Mouse (Mus musculus) neural tube, embryonic 15.5 days (tissue): ENCODE results near the gene Rapgef4. TPM values are rescaled to one million over a fixed set of nuclear protein-coding genes. Genes with fewer than 3 reads are reported as not detected.

Experiments used
- ATAC-seq: fragments of 200-750 bp; cut with Nextera tagmentation; 2 replicates; pipeline ENCODE4 v1.8.0; 2017; ENCODE audit warnings: mild to moderate bottlenecking, moderate TSS enrichment, moderate library complexity; ENCODE audit not compliant: low FRiP score
- H3K27ac ChIP-seq: fragments of 300-500 bp; sonication (generic); replicated peaks from 2 replicates; pipeline ENCODE4 v1.5.1; 2015; ENCODE audit warnings: mild to moderate bottlenecking, inconsistent platforms
- H3K27me3 ChIP-seq: fragments of 300-500 bp; sonication (generic); replicated peaks from 2 replicates; pipeline ENCODE4 v1.6.1; 2015; ENCODE audit warnings: inconsistent platforms
- H3K36me3 ChIP-seq: fragments of 300-500 bp; sonication (generic); 2 replicates; pipeline ENCODE4 v1.6.1; 2015; ENCODE audit warnings: inconsistent platforms
- H3K4me1 ChIP-seq: fragments of 300-500 bp; sonication (generic); 2 replicates; pipeline ENCODE4 v1.6.1; 2015; ENCODE audit warnings: inconsistent platforms
- H3K4me2 ChIP-seq: fragments of 300-500 bp; sonication (generic); 2 replicates; pipeline ENCODE4 v1.6.1; 2015; ENCODE audit warnings: inconsistent platforms, mild to moderate bottlenecking, moderate library complexity
- H3K4me3 ChIP-seq: fragments of 300-500 bp; sonication (generic); replicated peaks from 2 replicates; pipeline ENCODE4 v1.5.1; 2015; ENCODE audit warnings: mild to moderate bottlenecking, inconsistent platforms
- H3K9ac ChIP-seq: fragments of 300-500 bp; sonication (generic); replicated peaks from 2 replicates; pipeline ENCODE4 v1.6.1; 2015; ENCODE audit warnings: mild to moderate bottlenecking, inconsistent platforms
- H3K9me3 ChIP-seq: fragments of 300-500 bp; sonication (generic); replicated peaks from 2 replicates; pipeline ENCODE4 v1.6.1; 2016; ENCODE audit warnings: inconsistent platforms
- WGBS: fragments of 180-500 bp; shearing (Covaris S2); methylation state at CpG from one replicate; pipeline ENCODE4 v1.1.7; 2015; ENCODE audit warnings: mixed read lengths; 5-methylcytosine and 5-hydroxymethylcytosine counted together
- polyA plus RNA-seq: library from polyadenylated mRNA; unstranded; fragments of >200 nt; fragmentation: Nextera tagmentation; extraction: Ambion mirVana; gene quantifications from 2 replicates; pipeline ENCODE4 v1.2.1, GENCODE M21; 2015

The Rapgef4 gene
- polyA plus RNA-seq, 1 experiment from 2014 or later = 45.3 TPM

DNA sequence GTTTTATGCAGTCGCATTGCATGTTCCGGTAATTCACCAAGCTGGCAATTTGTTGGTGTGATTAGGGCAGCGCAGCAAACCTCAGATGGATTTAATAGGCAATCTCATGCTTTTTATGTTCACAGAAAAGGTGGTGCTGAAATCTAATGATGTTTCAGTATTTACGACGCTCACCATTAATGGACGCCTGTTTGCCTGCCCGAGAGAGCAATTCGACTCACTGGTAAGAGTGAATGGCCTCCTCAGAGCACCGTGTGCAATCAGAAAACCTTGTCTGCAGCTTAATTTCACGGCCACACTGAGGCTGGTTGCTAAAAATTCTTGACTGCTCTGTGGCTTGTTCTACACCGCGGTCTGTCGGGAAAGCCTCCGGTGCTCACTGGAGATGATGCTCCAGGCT lies 247.8 kb downstream of the Rapgef4 start:
- Histone ChIP-seq H3K4me3 (no peak overlapping the region), H3K27me3 (peaks cover 45% of the 10 kb centered on the region), H3K9me3 (no peaks in the 10 kb centered on the region), H3K27ac (peak overlapping the region; percentile 58), H3K9ac (no peak overlapping the region), H3K4me1 (peaks cover 7% of the 10 kb centered on the region; the same call in 1 of the 2 replicates), H3K36me3 (no peaks in the 10 kb centered on the region), H3K4me2 (peak overlapping the region; percentile 36)
- WGBS = 24% methylated on average over 14 of the region's 14 CpGs
- peak; percentile 38; the same call in 1 of the 2 replicates for ATAC-seq

DNA sequence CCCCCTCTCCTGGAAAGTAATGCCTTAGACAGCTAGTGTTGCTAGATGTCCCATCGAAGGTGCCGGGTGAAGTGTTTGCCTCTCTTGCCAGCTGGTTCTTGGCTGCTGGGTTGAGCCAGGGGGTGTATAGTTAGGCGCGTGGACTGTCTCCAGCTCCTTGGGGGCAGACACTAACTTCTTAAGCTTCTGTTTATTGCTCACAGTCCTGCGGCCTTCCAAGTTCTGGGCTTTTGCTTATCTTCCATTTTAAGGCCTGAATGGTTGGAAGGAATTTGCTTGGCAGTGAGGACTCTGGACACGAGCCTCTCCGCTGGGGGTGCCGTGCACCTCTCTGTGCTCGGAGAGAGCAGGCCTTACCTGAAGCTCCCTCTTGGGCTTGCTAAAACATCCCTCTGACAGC lies 249.5 kb downstream of the Rapgef4 start:
- peaks cover 49% of the 10 kb centered on the region for H3K27me3 ChIP-seq
- WGBS = 86% methylated on average over 9 of the region's 9 CpGs

DNA sequence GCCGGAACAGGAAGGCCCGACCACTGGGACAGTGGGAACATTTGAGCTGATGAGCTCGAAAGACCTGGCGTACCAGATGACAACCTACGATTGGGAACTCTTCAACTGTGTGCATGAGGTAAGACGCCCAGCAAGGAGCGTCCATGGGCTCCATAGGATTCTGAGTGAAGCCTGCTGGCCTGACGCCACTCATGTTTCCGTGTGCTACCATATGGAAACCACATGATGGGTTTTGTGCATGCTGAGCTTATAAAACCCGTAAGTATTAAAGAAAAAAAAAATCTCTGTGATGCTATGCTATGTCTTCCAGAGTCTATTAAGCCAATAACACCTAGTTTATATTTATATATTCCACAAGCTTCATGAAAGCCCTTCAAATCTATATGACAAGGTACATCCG lies 253.0 kb downstream of the Rapgef4 start:
- H3K27me3 ChIP-seq = peaks cover 41% of the 10 kb centered on the region
- peaks cover 15% of the 10 kb centered on the region for H3K4me1 ChIP-seq
- H3K9ac ChIP-seq = no peak overlapping the region
- no peak overlapping the region for H3K4me3 ChIP-seq
- no peak overlapping the region for H3K4me2 ChIP-seq
- no peaks in the 10 kb centered on the region for H3K9me3 ChIP-seq
- no peak overlapping the region for H3K27ac ChIP-seq
- ATAC-seq = no peak
- WGBS = 95% methylated on average over 11 of the region's 11 CpGs
- no peaks in the 10 kb centered on the region for H3K36me3 ChIP-seq

More for the DNA sequence above, 249.5 kb downstream of the Rapgef4 start:
- no peak overlapping the region for H3K4me3 ChIP-seq
- ATAC-seq = no peak
- no peak overlapping the region for H3K27ac ChIP-seq
- no peaks in the 10 kb centered on the region for H3K9me3 ChIP-seq
- no peak overlapping the region for H3K9ac ChIP-seq
- H3K36me3 ChIP-seq = no peaks in the 10 kb centered on the region
- peaks cover 13% of the 10 kb centered on the region for H3K4me1 ChIP-seq
- H3K4me2 ChIP-seq = no peak overlapping the region

DNA sequence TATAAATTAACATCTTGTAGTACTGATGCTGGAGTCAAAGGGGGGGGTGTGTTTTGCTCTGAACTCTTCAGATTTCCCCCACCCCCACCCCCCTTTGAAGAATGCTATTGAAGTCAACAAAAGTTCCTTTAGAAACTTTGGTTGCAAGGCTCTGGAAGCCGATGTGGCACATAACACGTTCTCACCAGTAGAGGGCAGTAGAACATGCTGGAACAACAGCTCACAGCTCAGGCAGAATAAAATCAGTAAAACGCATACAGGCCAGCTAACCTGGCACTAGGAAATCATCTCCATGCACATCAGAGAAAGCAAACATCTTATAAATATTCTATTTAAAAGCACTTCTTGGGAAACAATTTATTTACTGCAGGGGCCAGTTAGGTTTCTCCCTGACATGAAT lies 253.9 kb downstream of the Rapgef4 start:
- peaks cover 44% of the 10 kb centered on the region for H3K27me3 ChIP-seq
- peaks cover 6% of the 10 kb centered on the region; the same call in 1 of the 2 replicates for H3K36me3 ChIP-seq
- WGBS = 0% methylated on average over 3 of the region's 3 CpGs
- ATAC-seq = no peak; the same call in 1 of the 2 replicates
- no peak overlapping the region for H3K4me3 ChIP-seq
- H3K27ac ChIP-seq = no peak overlapping the region; the same call in 1 of the 2 replicates
- no peak overlapping the region for H3K9ac ChIP-seq
- peaks cover 12% of the 10 kb centered on the region for H3K4me1 ChIP-seq
- no peak overlapping the region for H3K4me2 ChIP-seq
- no peaks in the 10 kb centered on the region for H3K9me3 ChIP-seq

GRCm38 (mm10) chr2:72235361-72235901 lies 254.4 kb downstream of the Rapgef4 start:
- Histone ChIP-seq H3K4me3 (no peak overlapping the region), H3K27me3 (peaks cover 48% of the 10 kb centered on the region), H3K9me3 (no peaks in the 10 kb centered on the region), H3K4me1 (peaks cover 12% of the 10 kb centered on the region), H3K36me3 (peaks cover 6% of the 10 kb centered on the region; the same call in 1 of the 2 replicates), H3K27ac (peak overlapping the region; percentile 60), H3K4me2 (no peak overlapping the region), H3K9ac (0 out of 2 replicates have a peak overlapping the region, but pooled peaks have one; percentile 18)
- ATAC-seq = no peak
- 52% methylated on average over 12 of the region's 12 CpGs for WGBS

DNA sequence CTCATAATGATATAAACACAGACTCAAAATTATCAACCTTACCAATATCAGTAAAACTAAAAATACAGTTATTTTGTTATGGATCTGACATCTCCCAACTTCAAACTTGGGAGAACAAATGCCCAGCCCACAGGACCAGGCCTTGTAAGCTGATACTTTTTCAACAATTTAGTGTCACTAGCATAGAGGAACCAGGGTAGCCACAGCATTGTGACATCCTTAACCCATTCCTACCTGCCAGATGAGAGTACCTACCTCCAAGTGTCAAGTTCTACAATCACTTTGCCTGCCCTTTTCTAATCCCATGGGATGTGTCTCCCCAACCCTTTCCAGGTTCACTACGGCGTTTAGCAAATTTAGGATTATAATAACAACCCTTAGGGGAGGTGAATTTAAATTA lies 257.4 kb downstream of the Rapgef4 start:
- Histone ChIP-seq H3K4me3 (no peak overlapping the region), H3K36me3 (peaks cover 6% of the 10 kb centered on the region; the same call in 1 of the 2 replicates), H3K9ac (no peak overlapping the region), H3K27ac (no peak overlapping the region), H3K4me2 (no peak overlapping the region), H3K9me3 (no peaks in the 10 kb centered on the region), H3K4me1 (peaks cover 12% of the 10 kb centered on the region), H3K27me3 (peaks cover 26% of the 10 kb centered on the region)
- ATAC-seq = no peak
- WGBS = 71% methylated on average over 2 of the region's 2 CpGs

DNA sequence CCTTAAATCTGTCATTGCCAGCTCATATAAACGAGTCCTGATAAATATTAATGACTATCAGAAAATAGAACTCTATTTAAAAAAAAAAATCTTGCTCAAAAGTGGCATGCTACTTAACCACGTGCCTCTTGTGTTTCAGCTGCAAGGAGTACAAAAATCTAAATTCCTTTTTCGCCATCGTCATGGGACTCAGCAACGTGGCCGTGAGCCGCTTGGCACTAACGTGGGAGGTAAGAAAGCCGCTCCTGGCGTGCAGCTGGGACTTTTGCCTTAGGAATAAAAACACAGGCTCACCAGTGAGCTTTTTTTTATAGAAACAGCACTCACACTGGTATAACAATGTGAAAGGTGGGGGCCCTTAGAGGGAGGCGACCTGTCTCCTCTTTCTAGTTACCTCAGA lies 257.9 kb downstream of the Rapgef4 start:
- Histone ChIP-seq H3K9me3 (no peaks in the 10 kb centered on the region), H3K36me3 (peaks cover 6% of the 10 kb centered on the region; the same call in 1 of the 2 replicates), H3K9ac (no peak overlapping the region), H3K4me3 (no peak overlapping the region), H3K4me1 (peaks cover 12% of the 10 kb centered on the region), H3K4me2 (no peak overlapping the region), H3K27me3 (peaks cover 21% of the 10 kb centered on the region), H3K27ac (no peak overlapping the region)
- no peak for ATAC-seq
- 49% methylated on average over 11 of the region's 11 CpGs for WGBS

DNA sequence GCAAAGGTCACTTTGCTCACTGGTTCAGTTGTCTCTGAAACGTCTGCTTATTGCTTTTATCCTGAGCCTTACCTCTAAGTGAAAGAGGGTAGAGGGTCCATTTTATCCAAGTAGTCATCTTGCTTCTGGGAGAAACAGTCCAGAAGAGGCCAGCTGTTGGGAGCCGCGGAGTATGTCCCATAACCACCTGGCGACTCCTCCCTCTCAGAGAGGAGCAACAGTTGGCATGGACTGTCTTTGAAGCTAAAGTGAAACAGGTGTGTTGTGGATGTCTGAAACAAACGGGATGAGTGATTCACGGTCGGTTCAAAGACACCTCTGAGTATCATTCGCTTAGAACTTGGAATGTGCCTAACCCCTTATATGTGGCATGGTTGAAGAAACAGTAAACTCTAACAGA lies 258.4 kb downstream of the Rapgef4 start:
- H3K4me1 ChIP-seq = peaks cover 12% of the 10 kb centered on the region
- H3K4me2 ChIP-seq = no peak overlapping the region
- H3K4me3 ChIP-seq = no peak overlapping the region
- WGBS = 90% methylated on average over 8 of the region's 8 CpGs
- H3K9ac ChIP-seq = no peak overlapping the region
- H3K27me3 ChIP-seq = peaks cover 16% of the 10 kb centered on the region
- no peaks in the 10 kb centered on the region for H3K9me3 ChIP-seq
- ATAC-seq = no peak
- H3K36me3 ChIP-seq = peaks cover 6% of the 10 kb centered on the region; the same call in 1 of the 2 replicates
- H3K27ac ChIP-seq = no peak overlapping the region

DNA sequence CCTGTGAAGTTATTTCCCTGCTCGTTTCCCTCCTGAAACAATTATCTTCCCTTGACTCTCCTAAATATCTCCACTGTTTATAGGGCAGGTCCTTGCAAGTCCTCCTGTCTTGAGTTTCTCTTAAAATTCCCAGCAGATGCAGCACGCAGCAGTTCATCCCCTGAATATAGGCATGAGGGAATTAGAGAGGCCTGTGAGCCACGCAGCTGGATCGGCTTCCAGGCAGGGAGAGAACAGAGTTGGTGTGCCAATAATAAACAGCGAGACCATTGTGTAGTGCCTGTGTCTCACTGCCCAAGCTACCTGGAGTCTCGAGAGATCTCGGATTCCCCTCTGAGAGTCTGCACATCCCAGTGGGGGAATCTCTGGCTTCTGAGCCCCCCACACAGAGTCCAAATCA lies 259.0 kb downstream of the Rapgef4 start:
- 65% methylated on average over 7 of the region's 7 CpGs for WGBS
- no peak overlapping the region for H3K9ac ChIP-seq
- ATAC-seq = no peak
- no peak overlapping the region for H3K4me3 ChIP-seq
- H3K9me3 ChIP-seq = no peaks in the 10 kb centered on the region
- peaks cover 12% of the 10 kb centered on the region for H3K4me1 ChIP-seq
- H3K36me3 ChIP-seq = peaks cover 6% of the 10 kb centered on the region; the same call in 1 of the 2 replicates
- H3K27me3 ChIP-seq = peaks cover 16% of the 10 kb centered on the region
- H3K4me2 ChIP-seq = no peak overlapping the region
- no peak overlapping the region for H3K27ac ChIP-seq

- no peak for ATAC-seq
- no peak overlapping the region for H3K4me3 ChIP-seq
- H3K27me3 ChIP-seq = peaks cover 16% of the 10 kb centered on the region
- no peaks in the 10 kb centered on the region for H3K9me3 ChIP-seq
- no peak overlapping the region for H3K9ac ChIP-seq
- peaks cover 6% of the 10 kb centered on the region for H3K4me1 ChIP-seq
- H3K4me2 ChIP-seq = no peak overlapping the region
- H3K27ac ChIP-seq = no peak overlapping the region
- WGBS = 84% methylated on average over 7 of the region's 7 CpGs
- H3K36me3 ChIP-seq = peaks cover 9% of the 10 kb centered on the region; the same call in 1 of the 2 replicates
Observed at GRCm38 (mm10) chr2:72240691-72241090, 259.7 kb downstream of the Rapgef4 start.

DNA sequence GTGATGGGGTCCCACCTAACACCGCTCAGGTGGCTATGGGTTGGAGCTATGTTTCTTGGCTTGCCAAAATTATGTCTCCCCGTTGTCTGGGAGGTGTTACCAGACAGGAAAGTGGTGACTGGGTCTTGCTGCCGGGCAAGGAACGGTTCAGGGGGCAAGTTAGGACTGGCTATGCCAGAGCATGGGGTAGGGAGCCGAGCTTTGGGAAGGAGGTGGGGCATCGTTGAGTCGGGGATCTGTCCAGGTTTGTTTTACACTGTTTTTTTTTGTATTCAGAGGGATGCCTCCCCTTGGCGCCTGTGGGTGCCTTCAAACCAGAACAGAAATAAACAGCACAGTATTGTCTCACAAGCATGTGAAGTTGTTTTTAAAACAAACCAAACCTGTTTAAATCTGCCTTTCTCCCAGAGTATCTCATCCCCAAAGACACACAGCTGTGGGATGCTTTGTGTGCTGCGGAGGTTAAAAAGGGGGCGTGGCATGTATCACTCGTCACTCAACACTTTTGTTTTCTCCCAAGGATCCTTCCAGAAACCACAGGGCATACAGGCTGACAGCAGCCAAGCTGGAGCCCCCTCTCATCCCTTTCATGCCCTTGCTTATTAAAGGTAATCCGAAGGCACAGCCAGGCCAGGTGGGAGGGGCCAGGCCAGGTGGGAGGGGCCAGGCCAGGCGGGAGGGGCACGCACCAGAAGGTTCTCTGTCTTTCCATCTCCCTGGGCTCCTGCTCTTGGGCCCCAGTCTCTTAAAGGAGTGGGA lies 260.9 kb downstream of the Rapgef4 start:
- no peak overlapping the region for H3K4me2 ChIP-seq
- H3K4me1 ChIP-seq = 0 out of 2 replicates have a peak, but pooled peaks cover 2% of the 10 kb centered on the region
- H3K27me3 ChIP-seq = peaks cover 14% of the 10 kb centered on the region
- no peak overlapping the region for H3K9ac ChIP-seq
- peaks cover 9% of the 10 kb centered on the region; the same call in 1 of the 2 replicates for H3K36me3 ChIP-seq
- WGBS = 61% methylated on average over 14 of the region's 14 CpGs
- H3K27ac ChIP-seq = no peak overlapping the region
- ATAC-seq = no peak
- H3K4me3 ChIP-seq = no peak overlapping the region
- no peaks in the 10 kb centered on the region for H3K9me3 ChIP-seq
